Mouse (Mus musculus) small intestine, adult 2 months (tissue): ENCODE results near the gene Zfp523.

Source experiments
- CTCF ChIP-seq: fragments of 200-500 bp; IDR thresholded peaks from 2 replicates; pipeline ENCODE4 v1.5.1; 2012; ENCODE audit warnings: low read depth, mild to moderate bottlenecking, control low read depth, inconsistent platforms, low read length, moderate library complexity, mixed read lengths; ENCODE audit not compliant: insufficient replicate concordance, insufficient read length; ENCODE audit errors: extremely low read depth
- POLR2A ChIP-seq: fragments of 200-500 bp; IDR thresholded peaks from 2 replicates; pipeline ENCODE4 v1.6.1; 2012; ENCODE audit warnings: low read depth, mild to moderate bottlenecking, control low read depth, inconsistent platforms, low read length, moderate library complexity

DNA sequence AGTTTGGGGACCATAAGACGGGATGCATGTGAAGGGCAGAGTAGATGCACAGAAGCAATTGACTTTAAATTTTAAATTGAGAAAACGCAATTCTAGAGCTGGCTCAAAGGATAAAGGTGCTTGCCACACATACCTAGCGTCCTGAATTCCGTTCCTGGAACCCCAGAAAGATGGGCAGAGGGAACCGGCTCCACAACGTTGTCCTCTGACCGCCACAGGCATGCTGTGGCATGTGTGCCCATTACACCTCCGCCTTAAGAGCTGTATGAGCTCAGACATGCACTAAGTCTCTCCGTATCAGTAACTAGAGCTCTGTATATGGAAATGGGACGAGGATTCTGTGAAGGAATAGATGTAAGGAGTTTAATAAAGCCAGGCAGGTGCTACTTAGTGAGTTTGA, 47.7 kb downstream of the Zfp523 start:
- TF ChIP-seq CTCF (no peak), POLR2A (no peak)
